Mouse (Mus musculus): ENCODE data around the gene Adra2c. TPM values are rescaled to one million over a fixed set of nuclear protein-coding genes. Genes with fewer than 3 reads are reported as not detected.

Gene Adra2c
- not detected for polyA plus RNA-seq (2017; shearing (Covaris generic))

GRCm38 (mm10) chr5:35278019-35278418, at the start of gene Adra2c:
Gene Adra2c (plus strand): TSS chr5:35278319.

Other genes with a start within 250 kb of the Adra2c start
- not detected for gene Hgfac, start 236.8 kb upstream of the Adra2c start, polyA plus RNA-seq (2017; shearing (Covaris generic))
- gene Dok7, start 221.6 kb upstream of the Adra2c start, polyA plus RNA-seq (2017; shearing (Covaris generic)) = not detected
- 91.0 TPM for gene Lrpap1, start 172.6 kb upstream of the Adra2c start, polyA plus RNA-seq (2017; shearing (Covaris generic))
- not detected for gene Hmx1, start 110.8 kb downstream of the Adra2c start, polyA plus RNA-seq (2017; shearing (Covaris generic))
- gene Cpz, start 247.4 kb downstream of the Adra2c start, polyA plus RNA-seq (2017; shearing (Covaris generic)) = not detected

Measured in naive thymus-derived CD4-positive, alpha-beta T cell, adult 5 months (primary cell).